Mouse (Mus musculus) stomach, adult 2 months (tissue): ENCODE data around the gene Inpp5a. TPM values are rescaled to one million over a fixed set of nuclear protein-coding genes. Genes with fewer than 3 reads are reported as not detected.

Source experiments
- polyA plus RNA-seq: library from polyadenylated mRNA; depleted of rRNA; stranded (reverse); fragments of >200 nt; gene quantifications from 2 replicates; pipeline ENCODE4 v1.2.3, GENCODE M21; 2012; rRNA removed

Inpp5a gene
- polyA plus RNA-seq = 29.5 and 37.0 TPM in 2 replicates

DNA sequence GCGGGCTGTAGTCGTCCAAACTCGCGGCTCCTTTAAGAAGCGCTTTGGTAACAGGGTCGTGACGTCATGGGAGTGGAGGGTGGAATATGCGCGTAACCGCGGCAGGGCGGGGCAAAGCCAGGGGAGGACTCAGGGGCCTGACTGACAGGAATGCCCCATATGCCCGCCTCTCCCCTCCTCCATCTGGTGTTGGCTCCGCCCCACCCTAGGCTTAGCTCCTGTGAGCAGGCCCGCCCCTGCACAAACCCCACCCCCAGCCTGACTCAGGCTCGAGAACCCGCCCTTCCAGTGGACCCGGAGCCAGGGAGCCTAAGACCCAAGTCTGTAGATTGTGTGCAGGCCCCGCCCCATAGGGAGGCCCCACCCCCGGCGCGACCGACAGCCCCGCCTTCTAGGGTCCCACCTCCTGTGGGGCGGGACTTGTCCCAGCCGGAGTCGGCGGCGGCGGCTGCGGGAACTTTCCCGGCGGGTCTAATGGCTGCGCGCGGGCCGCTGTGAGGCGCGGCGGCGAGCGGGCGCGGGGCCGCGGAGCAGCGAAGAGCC, at the start of gene Inpp5a:
Gene Inpp5a, plus strand, starts transcription at position 440 of the 543 bp plus-strand sequence.

GRCm38 (mm10) chr7:139582595-139582994, 193.7 kb downstream of the Inpp5a start, which contains the start of gene Nkx6-2:
TSS of gene Nkx6-2 (minus strand) at chr7:139582797.

Other genes with a start within 250 kb of the Inpp5a start
- gene Lrrc27, start 176.1 kb upstream of the Inpp5a start, polyA plus RNA-seq = 0.61 and 1.2 TPM in 2 replicates
- 1.7 and 2.4 TPM in 2 replicates for gene Stk32c, start 175.8 kb upstream of the Inpp5a start, polyA plus RNA-seq
- 14.4 and 16.7 TPM in 2 replicates for gene Pwwp2b, start 140.6 kb upstream of the Inpp5a start, polyA plus RNA-seq
- 22.2 and 49.6 TPM in 2 replicates for gene Nkx6-2, start 193.7 kb downstream of the Inpp5a start, polyA plus RNA-seq